Mouse (Mus musculus): ENCODE results near the gene Kcna2. TPM values are rescaled to one million over a fixed set of nuclear protein-coding genes. Genes with fewer than 3 reads are reported as not detected.
A peak's percentile ranks its signal among the peaks of the same experiment; 100 is the strongest.

The Kcna2 gene
- not detected in 2 replicates for total RNA-seq (2017)

DNA sequence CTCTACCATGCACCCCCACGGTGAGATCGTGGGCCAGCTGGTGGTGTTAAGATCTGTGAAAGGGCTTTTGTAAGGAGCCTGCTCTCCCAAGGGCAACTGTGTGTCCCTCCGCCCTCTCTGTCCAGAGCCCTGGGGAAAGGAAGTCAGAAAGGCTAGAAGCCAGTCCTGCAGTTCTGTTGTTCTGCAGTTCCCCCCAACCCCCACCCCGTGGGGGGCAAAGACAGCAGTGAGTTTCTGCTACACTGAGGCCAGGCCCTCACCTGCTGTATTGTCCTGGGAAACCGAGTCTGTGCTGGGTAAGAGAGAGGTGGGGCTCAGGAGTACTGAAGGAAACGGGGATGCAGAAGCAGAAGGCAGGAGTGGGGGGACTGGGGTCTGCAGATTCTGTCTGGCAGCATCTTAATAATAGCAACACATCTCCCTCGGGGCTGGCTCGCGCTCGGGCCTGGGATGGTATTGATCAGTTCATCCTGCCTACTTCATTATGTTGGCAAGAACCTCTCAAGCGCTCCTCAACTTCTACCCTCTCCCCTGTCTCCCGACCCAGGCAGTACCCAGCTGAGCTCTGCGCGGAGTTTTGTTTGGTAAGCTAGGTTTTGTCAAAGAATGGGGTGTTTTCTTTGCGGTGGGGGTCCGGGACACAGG is at the start of gene Kcna2:
Gene Kcna2, plus strand, starts transcription at position 336 of the 645 bp plus-strand sequence.
- no peak for ATAC-seq (replicated peaks in 1 of 2; ENCODE audit: insufficient read depth in 1 of 2, low FRiP score in 2 of 2, low TSS enrichment in 1 of 2, low read depth in 1 of 2, poor library complexity in 2 of 2, severe bottlenecking in 2 of 2)

DNA sequence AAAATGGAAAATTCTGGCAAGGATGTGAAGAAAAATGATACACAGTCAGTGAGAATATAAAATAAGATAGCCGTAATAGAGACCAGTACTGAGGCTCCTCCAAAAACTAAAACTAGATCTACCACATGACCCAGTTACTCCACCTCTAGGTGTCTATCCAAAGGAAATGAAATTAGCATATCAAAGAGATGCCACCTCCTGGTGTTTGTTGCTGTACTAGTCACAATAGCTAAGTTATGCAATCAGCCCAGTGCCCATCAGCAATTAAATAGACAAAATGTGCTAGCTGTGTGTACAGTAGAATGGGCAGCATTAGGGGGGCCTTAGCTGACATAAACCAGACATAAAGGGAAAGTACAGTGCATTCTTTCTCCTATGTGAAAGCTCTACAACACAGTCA is 39.5 kb upstream of the Kcna2 start:
- ATAC-seq (replicated peaks in 1 of 2; ENCODE audit: insufficient read depth in 1 of 2, low FRiP score in 2 of 2, low TSS enrichment in 1 of 2, low read depth in 1 of 2, poor library complexity in 2 of 2, severe bottlenecking in 2 of 2): no peak

GRCm38 (mm10) chr3:107062771-107063170 is 38.2 kb upstream of the Kcna2 start:
- ATAC-seq (replicated peaks in 1 of 2; ENCODE audit: insufficient read depth in 1 of 2, low FRiP score in 2 of 2, low TSS enrichment in 1 of 2, low read depth in 1 of 2, poor library complexity in 2 of 2, severe bottlenecking in 2 of 2): no peak

- ATAC-seq (replicated peaks in 1 of 2; ENCODE audit: insufficient read depth in 1 of 2, low FRiP score in 2 of 2, low TSS enrichment in 1 of 2, low read depth in 1 of 2, poor library complexity in 2 of 2, severe bottlenecking in 2 of 2): no peak
Measured at GRCm38 (mm10) chr3:107065510-107066095, 35.3 kb upstream of the Kcna2 start.

GRCm38 (mm10) chr3:107066165-107066850 is 34.6 kb upstream of the Kcna2 start:
- ATAC-seq (replicated peaks in 1 of 2; ENCODE audit: insufficient read depth in 1 of 2, low FRiP score in 2 of 2, low TSS enrichment in 1 of 2, low read depth in 1 of 2, poor library complexity in 2 of 2, severe bottlenecking in 2 of 2): no peak

- peak; percentile 21 to 37; a peak in 1 of 4 replicates for ATAC-seq (replicated peaks in 1 of 2; ENCODE audit: insufficient read depth in 1 of 2, low FRiP score in 2 of 2, low TSS enrichment in 1 of 2, low read depth in 1 of 2, poor library complexity in 2 of 2, severe bottlenecking in 2 of 2)
Measured at GRCm38 (mm10) chr3:107067245-107067644, 33.7 kb upstream of the Kcna2 start.

- ATAC-seq (replicated peaks in 1 of 2; ENCODE audit: insufficient read depth in 1 of 2, low FRiP score in 2 of 2, low TSS enrichment in 1 of 2, low read depth in 1 of 2, poor library complexity in 2 of 2, severe bottlenecking in 2 of 2): no peak
Measured at GRCm38 (mm10) chr3:107073863-107074262, 27.1 kb upstream of the Kcna2 start.

GRCm38 (mm10) chr3:107075705-107076104 is 25.2 kb upstream of the Kcna2 start:
- ATAC-seq (replicated peaks in 1 of 2; ENCODE audit: insufficient read depth in 1 of 2, low FRiP score in 2 of 2, low TSS enrichment in 1 of 2, low read depth in 1 of 2, poor library complexity in 2 of 2, severe bottlenecking in 2 of 2): no peak

GRCm38 (mm10) chr3:107076658-107077057 is 24.3 kb upstream of the Kcna2 start:
- ATAC-seq (replicated peaks in 1 of 2; ENCODE audit: insufficient read depth in 1 of 2, low FRiP score in 2 of 2, low TSS enrichment in 1 of 2, low read depth in 1 of 2, poor library complexity in 2 of 2, severe bottlenecking in 2 of 2): no peak

DNA sequence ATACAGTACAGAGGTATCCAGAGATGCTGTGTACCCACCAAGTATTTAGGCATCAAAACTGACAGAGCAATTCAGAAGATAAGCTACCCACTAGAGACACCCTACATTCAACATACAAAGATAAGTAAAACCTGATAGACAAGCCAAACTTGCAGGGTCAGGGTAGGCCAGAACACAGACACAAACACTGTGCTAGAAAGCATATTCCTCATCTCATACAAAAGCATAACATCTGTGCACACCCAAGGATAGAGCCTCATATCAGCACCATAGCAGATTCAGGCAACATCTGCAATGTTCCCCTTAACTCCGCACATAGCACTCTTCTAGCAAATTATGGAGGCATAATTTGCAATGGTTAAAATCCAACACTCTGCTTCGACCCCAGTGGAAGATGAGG is 23.8 kb upstream of the Kcna2 start:
- ATAC-seq (replicated peaks in 1 of 2; ENCODE audit: insufficient read depth in 1 of 2, low FRiP score in 2 of 2, low TSS enrichment in 1 of 2, low read depth in 1 of 2, poor library complexity in 2 of 2, severe bottlenecking in 2 of 2): no peak

GRCm38 (mm10) chr3:107080803-107081202 is 20.1 kb upstream of the Kcna2 start:
- ATAC-seq (replicated peaks in 1 of 2; ENCODE audit: insufficient read depth in 1 of 2, low FRiP score in 2 of 2, low TSS enrichment in 1 of 2, low read depth in 1 of 2, poor library complexity in 2 of 2, severe bottlenecking in 2 of 2): peak; percentile 53 to 54; a peak in 3 of 4 replicates

- ATAC-seq (replicated peaks in 1 of 2; ENCODE audit: insufficient read depth in 1 of 2, low FRiP score in 2 of 2, low TSS enrichment in 1 of 2, low read depth in 1 of 2, poor library complexity in 2 of 2, severe bottlenecking in 2 of 2): peak; percentile 38 to 65; a peak in 2 of 4 replicates
Measured at GRCm38 (mm10) chr3:107081227-107081626, 19.7 kb upstream of the Kcna2 start.

DNA sequence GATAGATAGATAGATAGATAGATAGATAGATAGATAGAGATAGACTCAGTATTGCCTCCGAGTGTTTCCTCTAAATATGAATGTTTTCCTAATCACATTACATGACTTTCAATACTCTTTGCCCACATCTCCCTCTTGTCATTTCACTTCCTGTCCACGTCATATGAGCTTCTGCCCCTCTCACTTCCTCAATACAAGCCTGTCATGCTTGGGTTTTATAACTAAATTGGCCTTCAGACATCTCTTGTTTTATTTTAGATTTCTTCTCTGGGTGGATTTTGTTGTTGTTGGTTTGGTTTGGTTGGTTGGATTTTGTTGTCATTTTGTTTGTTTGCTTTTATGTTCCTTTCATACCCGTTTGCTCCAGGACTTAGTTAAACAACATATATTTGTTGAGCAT is 16.4 kb upstream of the Kcna2 start:
- peak in 1 of 2 experiments; percentile 30; a peak in 1 of 4 replicates for ATAC-seq (replicated peaks in 1 of 2; ENCODE audit: insufficient read depth in 1 of 2, low FRiP score in 2 of 2, low TSS enrichment in 1 of 2, low read depth in 1 of 2, poor library complexity in 2 of 2, severe bottlenecking in 2 of 2)

GRCm38 (mm10) chr3:107087410-107087809 is 13.5 kb upstream of the Kcna2 start:
- ATAC-seq (replicated peaks in 1 of 2; ENCODE audit: insufficient read depth in 1 of 2, low FRiP score in 2 of 2, low TSS enrichment in 1 of 2, low read depth in 1 of 2, poor library complexity in 2 of 2, severe bottlenecking in 2 of 2): no peak

- no peak for ATAC-seq (replicated peaks in 1 of 2; ENCODE audit: insufficient read depth in 1 of 2, low FRiP score in 2 of 2, low TSS enrichment in 1 of 2, low read depth in 1 of 2, poor library complexity in 2 of 2, severe bottlenecking in 2 of 2)
Measured at GRCm38 (mm10) chr3:107088820-107089219, 12.1 kb upstream of the Kcna2 start.

GRCm38 (mm10) chr3:107089475-107089874 is 11.5 kb upstream of the Kcna2 start:
- ATAC-seq (replicated peaks in 1 of 2; ENCODE audit: insufficient read depth in 1 of 2, low FRiP score in 2 of 2, low TSS enrichment in 1 of 2, low read depth in 1 of 2, poor library complexity in 2 of 2, severe bottlenecking in 2 of 2): no peak

GRCm38 (mm10) chr3:107090001-107090400 is 10.9 kb upstream of the Kcna2 start:
- no peak for ATAC-seq (replicated peaks in 1 of 2; ENCODE audit: insufficient read depth in 1 of 2, low FRiP score in 2 of 2, low TSS enrichment in 1 of 2, low read depth in 1 of 2, poor library complexity in 2 of 2, severe bottlenecking in 2 of 2)

- ATAC-seq (replicated peaks in 1 of 2; ENCODE audit: insufficient read depth in 1 of 2, low FRiP score in 2 of 2, low TSS enrichment in 1 of 2, low read depth in 1 of 2, poor library complexity in 2 of 2, severe bottlenecking in 2 of 2): no peak
Measured at GRCm38 (mm10) chr3:107090403-107091150, 10.4 kb upstream of the Kcna2 start.

Data from hematopoietic stem cell, adult 5-6 weeks (primary cell).